In genomic region chrX:75873813-75874212, GRCm38 (mm10) we compare ENCODE assay signal across 8 mouse cellular contexts. TPM values are rescaled to one million over a fixed set of nuclear protein-coding genes. Genes with fewer than 3 reads are reported as not detected.
A peak's percentile ranks its signal among the peaks of the same experiment; 100 is the strongest.
DNase-seq lines count a peak whose midpoint lies in the region; ATAC-seq and TF ChIP-seq lines count a peak whose summit lies in the region.

No protein-coding gene starts in this region.

- no peak for TF ChIP-seq CTCF in testis, adult 2 months (IDR thresholded peaks at IDR 0.05; ENCODE audit: control insufficient read depth, insufficient read depth, insufficient replicate concordance, low read depth, low read length)

- peak; percentile 39; the same call in 1 of the 2 replicates for ATAC-seq in forebrain, embryonic 13.5 days
- 0 out of 2 replicates have a peak, but pooled peaks have one; percentile 45 for ATAC-seq in megakaryocyte progenitor cell, adult 5-6 weeks (replicated peaks; ENCODE audit: poor library complexity)

- no peaks in the 10 kb centered on the region for H3K27me3 ChIP-seq in forebrain, embryonic 13.5 days
- no peaks in the 10 kb centered on the region for H3K27me3 ChIP-seq in testis, adult 2 months (ENCODE audit: control insufficient read depth, insufficient read depth, low read length)

- no peak for TF ChIP-seq POLR2A in testis, adult 2 months (IDR thresholded peaks at IDR 0.05; ENCODE audit: control insufficient read depth, low read depth, low read length)

- no peaks in the 10 kb centered on the region for H3K36me3 ChIP-seq in forebrain, embryonic 13.5 days (ENCODE audit: poor library complexity, severe bottlenecking)
- no peaks in the 10 kb centered on the region for H3K36me3 ChIP-seq in testis, adult 2 months (ENCODE audit: control insufficient read depth, insufficient read depth, low read length)

- H3K4me3 ChIP-seq in brown adipose tissue, adult 24 weeks (ENCODE audit: insufficient read depth, low read depth, low read length) = peak overlapping the region; percentile 68
- H3K4me3 ChIP-seq in forebrain, embryonic 13.5 days = peak overlapping the region; percentile 49
- peak overlapping the region; percentile 81 for H3K4me3 ChIP-seq in testis, adult 2 months (ENCODE audit: control insufficient read depth, low read depth, low read length)

- DNase-seq in R1 (ENCODE audit: low read depth, low spot score) = peak; percentile 46
- peak; percentile 36 to 53 for DNase-seq in heart, postnatal 36 days
- DNase-seq in layer of hippocampus, postnatal 25 days (ENCODE audit: extremely low spot score in 1 of 2, low spot score in 1 of 2) = peak; percentile 4 to 13
- DNase-seq in thymus, postnatal 36 days = no peak

- H3K4me1 ChIP-seq in brown adipose tissue, adult 24 weeks (ENCODE audit: control insufficient read depth, insufficient read depth, insufficient read length, low read length) = no peaks in the 10 kb centered on the region
- peaks cover 5% of the 10 kb centered on the region; the same call in 1 of the 2 replicates for H3K4me1 ChIP-seq in forebrain, embryonic 13.5 days
- no peaks in the 10 kb centered on the region; the same call in 1 of the 2 replicates for H3K4me1 ChIP-seq in testis, adult 2 months (ENCODE audit: control insufficient read depth, insufficient read depth, low read length)

- no peaks in the 10 kb centered on the region for H3K9me3 ChIP-seq in forebrain, embryonic 13.5 days (replicated peaks)

- intact Hi-C loops in heart, postnatal 36 days (cut with DNase I) = loop anchor here (2.0 to 10.0 kb wide), 5 partner anchors 29 to 241 kb away; no protein-coding TSS in a partner anchor

- WGBS in forebrain, embryonic 13.5 days = 11% methylated on average over 15 of the region's 15 CpGs

- peak overlapping the region; percentile 61 for H3K4me2 ChIP-seq in forebrain, embryonic 13.5 days

- peak overlapping the region; percentile 50 for H3K9ac ChIP-seq in forebrain, embryonic 13.5 days

- peak overlapping the region; percentile 75 for H3K27ac ChIP-seq in brown adipose tissue, adult 24 weeks (replicated peaks; ENCODE audit: low read depth, low read length)
- H3K27ac ChIP-seq in forebrain, embryonic 13.5 days = no peak overlapping the region
- H3K27ac ChIP-seq in testis, adult 2 months (ENCODE audit: control insufficient read depth, insufficient read depth, low read depth, low read length) = 0 out of 2 replicates have a peak overlapping the region, but pooled peaks have one; percentile 29

RNA-seq across cellular contexts. Expression of gene Pls3, which starts 1.2 kb away (rescaled TPM):
- polyA plus RNA-seq in brown adipose tissue, adult 24 weeks (2012; ENCODE audit: insufficient read depth, insufficient read length, missing spikeins) = 33.5 and 47.8 TPM in 2 replicates
- polyA plus RNA-seq in forebrain, embryonic 13.5 days (2015; fragmentation: Nextera tagmentation; extraction: Ambion mirVana) = 37.6 and 41.4 TPM in 2 replicates
- total RNA-seq in heart, postnatal 36 days (2021) = 10 to 100 TPM; 43.2 to 46.6 TPM
- total RNA-seq in layer of hippocampus, postnatal 25 days (2021) = 100 to 1,000 TPM; 197 to 224 TPM
- 3.4 and 4.3 TPM in 2 replicates for total RNA-seq in megakaryocyte progenitor cell, adult 5-6 weeks (2015)
- total RNA-seq in megakaryocyte progenitor cell, adult 5-6 weeks (2017) = 2.4 and 2.8 TPM in 2 replicates
- polyA plus RNA-seq in testis, adult 2 months (2012; rRNA removed) = 3.2 and 3.8 TPM in 2 replicates

Comparison
In these comparisons a context has a peak if more than half of its experiments do, and no peak if none do; other contexts are left out.
1. DNase-seq: peak in R1 (single experiment), heart, postnatal 36 days (2 of 2) and layer of hippocampus, postnatal 25 days (2 of 2); none in thymus, postnatal 36 days (0 of 2).
2. RNA of gene Pls3, which starts 1.2 kb away (total RNA-seq): 197 to 224 TPM in layer of hippocampus, postnatal 25 days and 43.2 to 46.6 TPM in heart, postnatal 36 days; 2.4 to 4.3 TPM in megakaryocyte progenitor cell, adult 5-6 weeks; every median in the first group is over 4 times any median in the second.
3. Peak in every context shown above with its lines, with median percentiles within 50 percentile points of each other: H3K4me3 ChIP-seq.